Mouse (Mus musculus): Measurements from ENCODE around the gene Ptprd. TPM values are rescaled to one million over a fixed set of nuclear protein-coding genes. Genes with fewer than 3 reads are reported as not detected.

Gene Ptprd
- total and polyA plus RNA-seq, 3 experiments: not detected

- H3K9ac ChIP-seq (ENCODE audit: control insufficient read depth, low read depth, low read length, poor library complexity, severe bottlenecking): no peak overlapping the region
- no peak overlapping the region for H3K4me3 ChIP-seq (ENCODE audit: control insufficient read depth in 1 of 2, insufficient read depth in 1 of 2, low read depth in 2 of 2, low read length in 2 of 2)
- H3K27me3 ChIP-seq (ENCODE audit: control insufficient read depth in 1 of 2, insufficient read depth in 2 of 2, low read length in 2 of 2): no peaks in the 10 kb centered on the region
- H3K79me2 ChIP-seq (ENCODE audit: control insufficient read depth, insufficient read depth, low read length, poor library complexity): no peaks in the 10 kb centered on the region
- TF ChIP-seq EP300 (IDR thresholded peaks at IDR 0.05; ENCODE audit: low read depth in 1 of 2, low read length in 2 of 2): no peak
- TF ChIP-seq UBTF (IDR thresholded peaks at IDR 0.05; ENCODE audit: borderline replicate concordance, insufficient read depth, low read depth, low read length): no peak
- no peak for TF ChIP-seq GATA1 (IDR thresholded peaks at IDR 0.05; ENCODE audit: low read depth, low read length)
- no peak for TF ChIP-seq HCFC1 (IDR thresholded peaks at IDR 0.05; ENCODE audit: low read depth, low read length)
- TF ChIP-seq MAFK (IDR thresholded peaks at IDR 0.05; ENCODE audit: borderline replicate concordance, low read depth, low read length): no peak
- no peak for TF ChIP-seq MEF2A (IDR thresholded peaks at IDR 0.05; ENCODE audit: extremely low read depth, insufficient replicate concordance, low read depth, low read length, poor library complexity, severe bottlenecking)
- no peak for TF ChIP-seq MAX (IDR thresholded peaks at IDR 0.05; ENCODE audit: low read length)
- TF ChIP-seq ELF1 (IDR thresholded peaks at IDR 0.05; ENCODE audit: low read depth, low read length): no peak
- no peak for TF ChIP-seq POLR2AphosphoS2 (IDR thresholded peaks at IDR 0.05; ENCODE audit: low read length)
- no peak for DNase-seq (ENCODE audit: low read depth, low spot score)
- H3K9me3 ChIP-seq (replicated peaks; ENCODE audit: insufficient read depth, low read length): no peaks in the 10 kb centered on the region
- no peak overlapping the region for H3K27ac ChIP-seq (ENCODE audit: control insufficient read depth, low read depth, low read length)
- no peaks in the 10 kb centered on the region for H3K36me3 ChIP-seq (ENCODE audit: control insufficient read depth in 1 of 2, insufficient read depth in 2 of 2, low read length in 2 of 2)
- H3K4me1 ChIP-seq (ENCODE audit: control insufficient read depth in 1 of 2, insufficient read depth in 2 of 2, low read length in 2 of 2): no peaks in the 10 kb centered on the region
These were observed 1539.1 kb downstream of the Ptprd start for GRCm38 (mm10) chr4:76672653-76673052.

- Histone ChIP-seq H3K9me3 (replicated peaks; ENCODE audit: insufficient read depth, low read length) (no peaks in the 10 kb centered on the region), H3K9ac (ENCODE audit: control insufficient read depth, low read depth, low read length, poor library complexity, severe bottlenecking) (no peak overlapping the region), H3K27ac (ENCODE audit: control insufficient read depth, low read depth, low read length) (no peak overlapping the region), H3K79me2 (ENCODE audit: control insufficient read depth, insufficient read depth, low read length, poor library complexity) (no peaks in the 10 kb centered on the region), H3K4me1 (ENCODE audit: control insufficient read depth in 1 of 2, insufficient read depth in 2 of 2, low read length in 2 of 2) (no peaks in the 10 kb centered on the region), H3K36me3 (ENCODE audit: control insufficient read depth in 1 of 2, insufficient read depth in 2 of 2, low read length in 2 of 2) (no peaks in the 10 kb centered on the region), H3K27me3 (ENCODE audit: control insufficient read depth in 1 of 2, insufficient read depth in 2 of 2, low read length in 2 of 2) (no peaks in the 10 kb centered on the region), H3K4me3 (ENCODE audit: control insufficient read depth in 1 of 2, insufficient read depth in 1 of 2, low read depth in 2 of 2, low read length in 2 of 2) (no peak overlapping the region)
- no peak for DNase-seq (ENCODE audit: low read depth, low spot score)
- TF ChIP-seq MEF2A (IDR thresholded peaks at IDR 0.05; ENCODE audit: extremely low read depth, insufficient replicate concordance, low read depth, low read length, poor library complexity, severe bottlenecking): no peak
- no peak for TF ChIP-seq ZNF384 (IDR thresholded peaks at IDR 0.05; ENCODE audit: low read depth, low read length)
- no peak for TF ChIP-seq MAFK (IDR thresholded peaks at IDR 0.05; ENCODE audit: borderline replicate concordance, low read depth, low read length)
- TF ChIP-seq TAL1 (IDR thresholded peaks at IDR 0.05; ENCODE audit: low read length): no peak
- TF ChIP-seq SMC3 (IDR thresholded peaks at IDR 0.05; ENCODE audit: low read depth, low read length): no peak
- no peak for TF ChIP-seq HCFC1 (IDR thresholded peaks at IDR 0.05; ENCODE audit: low read depth, low read length)
- TF ChIP-seq SIN3A (IDR thresholded peaks at IDR 0.05; ENCODE audit: low read length): no peak
- TF ChIP-seq UBTF (IDR thresholded peaks at IDR 0.05; ENCODE audit: borderline replicate concordance, insufficient read depth, low read depth, low read length): no peak
- no peak for TF ChIP-seq CTCF (IDR thresholded peaks at IDR 0.05 in 2 of 3, conservative IDR thresholded peaks at IDR 0.05 in 1 of 3; ENCODE audit: control insufficient read depth in 1 of 3, insufficient read depth in 1 of 3, low read depth in 2 of 3, low read length in 3 of 3, poor library complexity in 1 of 3, severe bottlenecking in 1 of 3)
- TF ChIP-seq CHD1 (IDR thresholded peaks at IDR 0.05; ENCODE audit: low read depth, low read length): no peak
- TF ChIP-seq POLR2AphosphoS5 (IDR thresholded peaks at IDR 0.05; ENCODE audit: borderline replicate concordance, low read depth, low read length): no peak
- TF ChIP-seq ZMIZ1 (IDR thresholded peaks at IDR 0.05; ENCODE audit: low read depth, low read length): no peak
- no peak for TF ChIP-seq MYC (IDR thresholded peaks at IDR 0.05; ENCODE audit: low read depth, low read length)
- no peak for TF ChIP-seq RAD21 (IDR thresholded peaks at IDR 0.05; ENCODE audit: low read depth, low read length)
- TF ChIP-seq CHD2 (IDR thresholded peaks at IDR 0.05; ENCODE audit: low read length): no peak
- no peak for TF ChIP-seq NELFE (IDR thresholded peaks at IDR 0.05; ENCODE audit: low read depth, low read length)
These were observed 1550.0 kb downstream of the Ptprd start for GRCm38 (mm10) chr4:76661725-76662124.

Data from MEL (cell line).